Mouse (Mus musculus): Measurements from ENCODE around the gene D7Ertd443e. TPM values are rescaled to one million over a fixed set of nuclear protein-coding genes. Genes with fewer than 3 reads are reported as not detected.

Gene D7Ertd443e
- polyA plus RNA-seq, 1 experiment from 2014 or later = not detected

- no peaks in the 10 kb centered on the region for H3K4me1 ChIP-seq (ENCODE audit: insufficient read depth)
- no peak for TF ChIP-seq EP300 (IDR thresholded peaks at IDR 0.05; ENCODE audit: low read depth)
- TF ChIP-seq CTCF (IDR thresholded peaks at IDR 0.05; ENCODE audit: low read depth) = no peak
- no peak for DNase-seq
- no peaks in the 10 kb centered on the region for H3K36me3 ChIP-seq (replicated peaks; ENCODE audit: insufficient read depth, low read length)
- H3K27me3 ChIP-seq (ENCODE audit: insufficient read depth, low read length) = no peaks in the 10 kb centered on the region
- no peak overlapping the region for H3K4me2 ChIP-seq (ENCODE audit: low read depth, low read length)
- ATAC-seq = no peak
- H3K9ac ChIP-seq (replicated peaks) = no peak overlapping the region
- H3K9me3 ChIP-seq (ENCODE audit: low read length) = no peaks in the 10 kb centered on the region
- no peak overlapping the region for H3K4me3 ChIP-seq (ENCODE audit: low read depth, low read length)
- 67% methylated on average over 2 of the region's 2 CpGs for WGBS (ENCODE audit: insufficient replicate concordance)
- H3K27ac ChIP-seq (ENCODE audit: low read depth) = no peak overlapping the region
Measured at GRCm38 (mm10) chr7:134400746-134401145, 15.3 kb upstream of the D7Ertd443e start.

DNA sequence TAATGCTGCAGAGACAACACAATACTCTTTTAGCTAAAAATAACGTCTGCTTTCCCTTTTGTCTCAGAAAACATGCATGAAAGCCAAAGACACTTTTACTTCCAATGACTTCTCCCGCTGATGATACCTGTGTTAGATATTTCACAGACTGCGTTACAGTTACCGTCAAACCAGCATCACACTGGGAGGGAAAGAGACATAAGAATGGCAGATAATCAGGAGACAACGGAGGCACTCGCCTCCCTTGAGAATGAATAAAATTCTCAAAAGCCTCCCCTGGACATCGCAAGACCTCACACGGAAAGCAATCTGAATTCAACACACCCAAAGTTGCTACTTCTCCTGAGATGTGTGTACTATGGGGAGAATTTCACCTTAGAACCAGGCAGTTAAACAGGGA lies 11.3 kb upstream of the D7Ertd443e start:
- H3K4me3 ChIP-seq (ENCODE audit: low read depth, low read length) = no peak overlapping the region
- H3K4me1 ChIP-seq (ENCODE audit: insufficient read depth) = no peaks in the 10 kb centered on the region
- no peak overlapping the region for H3K4me2 ChIP-seq (ENCODE audit: low read depth, low read length)
- no peak for TF ChIP-seq EP300 (IDR thresholded peaks at IDR 0.05; ENCODE audit: low read depth)
- TF ChIP-seq CTCF (IDR thresholded peaks at IDR 0.05; ENCODE audit: low read depth) = no peak
- 78% methylated on average over 8 of the region's 8 CpGs for WGBS (ENCODE audit: insufficient replicate concordance)
- no peak overlapping the region for H3K27ac ChIP-seq (ENCODE audit: low read depth)
- no peaks in the 10 kb centered on the region for H3K27me3 ChIP-seq (ENCODE audit: insufficient read depth, low read length)
- no peak overlapping the region for H3K9ac ChIP-seq (replicated peaks)
- ATAC-seq = no peak
- DNase-seq = no peak
- H3K36me3 ChIP-seq (replicated peaks; ENCODE audit: insufficient read depth, low read length) = no peaks in the 10 kb centered on the region
- H3K9me3 ChIP-seq (ENCODE audit: low read length) = no peaks in the 10 kb centered on the region

DNA sequence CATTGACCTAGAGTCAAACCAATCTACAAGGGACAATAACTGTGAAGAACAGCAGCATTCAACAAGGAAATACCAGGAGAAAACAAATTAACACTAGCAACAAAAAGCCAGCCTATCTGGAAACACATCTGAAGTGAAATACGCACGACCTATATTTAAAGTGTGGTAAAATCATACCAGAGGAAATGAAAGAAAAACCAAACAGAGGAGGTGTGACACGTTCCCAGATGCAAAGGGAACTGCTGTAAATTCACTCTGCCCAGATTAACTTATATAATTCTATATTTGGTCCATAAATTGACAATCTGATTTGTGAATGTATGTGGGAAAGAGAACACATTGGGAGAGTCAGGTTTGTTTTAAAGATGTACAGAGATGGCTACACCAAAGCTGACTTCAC lies 2.7 kb downstream of the D7Ertd443e start:
- no peak overlapping the region for H3K4me3 ChIP-seq (ENCODE audit: low read depth, low read length)
- H3K4me2 ChIP-seq (ENCODE audit: low read depth, low read length) = no peak overlapping the region
- no peak overlapping the region for H3K9ac ChIP-seq (replicated peaks)
- H3K9me3 ChIP-seq (ENCODE audit: low read length) = no peaks in the 10 kb centered on the region
- no peaks in the 10 kb centered on the region for H3K4me1 ChIP-seq (ENCODE audit: insufficient read depth)
- DNase-seq (no peak), ATAC-seq (no peak)
- no peak for TF ChIP-seq CTCF (IDR thresholded peaks at IDR 0.05; ENCODE audit: low read depth)
- TF ChIP-seq EP300 (IDR thresholded peaks at IDR 0.05; ENCODE audit: low read depth) = no peak
- 67% methylated on average over 3 of the region's 3 CpGs for WGBS (ENCODE audit: insufficient replicate concordance)
- no peaks in the 10 kb centered on the region for H3K36me3 ChIP-seq (replicated peaks; ENCODE audit: insufficient read depth, low read length)
- H3K27me3 ChIP-seq (ENCODE audit: insufficient read depth, low read length) = no peaks in the 10 kb centered on the region
- H3K27ac ChIP-seq (ENCODE audit: low read depth) = no peak overlapping the region

GRCm38 (mm10) chr7:134381407-134381861 lies 4.0 kb downstream of the D7Ertd443e start:
- no peak overlapping the region for H3K9ac ChIP-seq (replicated peaks)
- peak; percentile 29 for DNase-seq
- WGBS (ENCODE audit: insufficient replicate concordance) = 52% methylated on average over 4 of the region's 4 CpGs
- H3K4me3 ChIP-seq (ENCODE audit: low read depth, low read length) = no peak overlapping the region
- no peaks in the 10 kb centered on the region for H3K4me1 ChIP-seq (ENCODE audit: insufficient read depth)
- no peak overlapping the region for H3K4me2 ChIP-seq (ENCODE audit: low read depth, low read length)
- no peaks in the 10 kb centered on the region for H3K9me3 ChIP-seq (ENCODE audit: low read length)
- peak; percentile 19 for TF ChIP-seq CTCF (IDR thresholded peaks at IDR 0.05; ENCODE audit: low read depth)
- TF ChIP-seq EP300 (IDR thresholded peaks at IDR 0.05; ENCODE audit: low read depth) = no peak
- H3K27me3 ChIP-seq (ENCODE audit: insufficient read depth, low read length) = no peaks in the 10 kb centered on the region
- ATAC-seq = no peak
- H3K36me3 ChIP-seq (replicated peaks; ENCODE audit: insufficient read depth, low read length) = no peaks in the 10 kb centered on the region
- no peak overlapping the region for H3K27ac ChIP-seq (ENCODE audit: low read depth)

- no peaks in the 10 kb centered on the region for H3K9me3 ChIP-seq (ENCODE audit: low read length)
- no peak for ATAC-seq
Measured at GRCm38 (mm10) chr7:134378273-134378672, 7.2 kb downstream of the D7Ertd443e start.

GRCm38 (mm10) chr7:134376786-134377185 lies 8.7 kb downstream of the D7Ertd443e start:
- no peak for DNase-seq
- no peak for ATAC-seq
- H3K4me1 ChIP-seq (ENCODE audit: insufficient read depth) = no peaks in the 10 kb centered on the region

More at GRCm38 (mm10) chr7:134378273-134378672, 7.2 kb downstream of the D7Ertd443e start:
- Histone ChIP-seq H3K4me3 (ENCODE audit: low read depth, low read length) (no peak overlapping the region), H3K4me2 (ENCODE audit: low read depth, low read length) (no peak overlapping the region), H3K4me1 (ENCODE audit: insufficient read depth) (no peaks in the 10 kb centered on the region), H3K27ac (ENCODE audit: low read depth) (no peak overlapping the region), H3K9ac (replicated peaks) (no peak overlapping the region), H3K27me3 (ENCODE audit: insufficient read depth, low read length) (no peaks in the 10 kb centered on the region), H3K36me3 (replicated peaks; ENCODE audit: insufficient read depth, low read length) (no peaks in the 10 kb centered on the region)
- WGBS (ENCODE audit: insufficient replicate concordance) = 50% methylated on average over 4 of the region's 4 CpGs
- peak; percentile 48 for DNase-seq
- TF ChIP-seq CTCF (IDR thresholded peaks at IDR 0.05; ENCODE audit: low read depth) (peak; percentile 61), EP300 (IDR thresholded peaks at IDR 0.05; ENCODE audit: low read depth) (no peak)

GRCm38 (mm10) chr7:134372276-134372675 lies 13.2 kb downstream of the D7Ertd443e start:
- Histone ChIP-seq H3K4me1 (ENCODE audit: insufficient read depth) (no peaks in the 10 kb centered on the region), H3K4me3 (ENCODE audit: low read depth, low read length) (no peak overlapping the region), H3K27ac (ENCODE audit: low read depth) (no peak overlapping the region), H3K27me3 (ENCODE audit: insufficient read depth, low read length) (no peaks in the 10 kb centered on the region), H3K9ac (replicated peaks) (no peak overlapping the region), H3K9me3 (ENCODE audit: low read length) (no peaks in the 10 kb centered on the region), H3K36me3 (replicated peaks; ENCODE audit: insufficient read depth, low read length) (no peaks in the 10 kb centered on the region), H3K4me2 (ENCODE audit: low read depth, low read length) (no peak overlapping the region)
- ATAC-seq (no peak), DNase-seq (no peak)
- TF ChIP-seq EP300 (IDR thresholded peaks at IDR 0.05; ENCODE audit: low read depth) (no peak), CTCF (IDR thresholded peaks at IDR 0.05; ENCODE audit: low read depth) (no peak)
- 58% methylated on average over 5 of the region's 5 CpGs for WGBS (ENCODE audit: insufficient replicate concordance)

More at GRCm38 (mm10) chr7:134376786-134377185, 8.7 kb downstream of the D7Ertd443e start:
- H3K27ac ChIP-seq (ENCODE audit: low read depth) = no peak overlapping the region
- no peak for TF ChIP-seq CTCF (IDR thresholded peaks at IDR 0.05; ENCODE audit: low read depth)
- no peak for TF ChIP-seq EP300 (IDR thresholded peaks at IDR 0.05; ENCODE audit: low read depth)
- WGBS (ENCODE audit: insufficient replicate concordance) = 63% methylated on average over 7 of the region's 7 CpGs
- H3K4me2 ChIP-seq (ENCODE audit: low read depth, low read length) = no peak overlapping the region
- H3K9ac ChIP-seq (replicated peaks) = no peak overlapping the region
- no peak overlapping the region for H3K4me3 ChIP-seq (ENCODE audit: low read depth, low read length)
- H3K27me3 ChIP-seq (ENCODE audit: insufficient read depth, low read length) = no peaks in the 10 kb centered on the region
- no peaks in the 10 kb centered on the region for H3K9me3 ChIP-seq (ENCODE audit: low read length)
- H3K36me3 ChIP-seq (replicated peaks; ENCODE audit: insufficient read depth, low read length) = no peaks in the 10 kb centered on the region

Data from liver, postnatal 0 days (tissue).